Mouse (Mus musculus) MEL (cell line): ENCODE data around the gene Acoxl. TPM values are rescaled to one million over a fixed set of nuclear protein-coding genes. Genes with fewer than 3 reads are reported as not detected.

Source experiments
- DNase-seq: peaks from one replicate; pipeline ENCODE4 v3.0.0; 2011; ENCODE audit warnings: low read depth, low spot score
- H3K27ac ChIP-seq: 2 replicates; pipeline ENCODE4 v1.5.1; 2012; ENCODE audit warnings: low read depth, mild to moderate bottlenecking, control low read depth, low read length, moderate library complexity; ENCODE audit not compliant: control insufficient read depth
- H3K27me3 ChIP-seq, 2 experiments: fragments of 150-350 bp in 1 of 2; sonication (generic) in 1 of 2; 2 replicates each; pipeline ENCODE4 v1.6.1; 2012; ENCODE audit warnings: low read length in 2 of 2, mild to moderate bottlenecking in 2 of 2, improper control_type of control experiment in 1 of 2, moderate library complexity in 1 of 2; ENCODE audit not compliant: insufficient read depth in 2 of 2, control insufficient read depth in 1 of 2
- H3K36me3 ChIP-seq, 2 experiments: 2 replicates each; pipeline ENCODE4 v1.6.1; 2012 to 2014; ENCODE audit warnings: low read length in 2 of 2, improper control_type of control experiment in 1 of 2, inconsistent platforms in 1 of 2, mild to moderate bottlenecking in 1 of 2; ENCODE audit not compliant: insufficient read depth in 2 of 2, control insufficient read depth in 1 of 2
- H3K4me1 ChIP-seq, 2 experiments: fragments of 150-350 bp in 1 of 2; sonication (generic) in 1 of 2; 2 replicates each; pipeline ENCODE4 v1.6.1; 2012; ENCODE audit warnings: low read length in 2 of 2, improper control_type of control experiment in 1 of 2, mild to moderate bottlenecking in 1 of 2; ENCODE audit not compliant: insufficient read depth in 2 of 2, control insufficient read depth in 1 of 2
- H3K4me3 ChIP-seq, 2 experiments: fragments of 150-350 bp in 1 of 2; sonication (generic) in 1 of 2; 2 replicates each; pipeline ENCODE4 v1.5.1; 2012; ENCODE audit warnings: low read depth in 2 of 2, low read length in 2 of 2, mild to moderate bottlenecking in 2 of 2, moderate library complexity in 2 of 2, control low read depth in 1 of 2, improper control_type of control experiment in 1 of 2; ENCODE audit not compliant: control insufficient read depth in 1 of 2, insufficient read depth in 1 of 2
- H3K79me2 ChIP-seq: 2 replicates; pipeline ENCODE4 v1.6.1; 2012; ENCODE audit warnings: mild to moderate bottlenecking, low read length, moderate library complexity; ENCODE audit not compliant: control insufficient read depth, poor library complexity, insufficient read depth
- H3K9ac ChIP-seq: 2 replicates; pipeline ENCODE4 v1.6.1; 2012; ENCODE audit warnings: low read depth, mild to moderate bottlenecking, control low read depth, low read length, moderate library complexity; ENCODE audit not compliant: control insufficient read depth, poor library complexity, severe bottlenecking
- H3K9me3 ChIP-seq: fragments of 150-350 bp; sonication (generic); replicated peaks from 2 replicates; pipeline ENCODE4 v1.6.1; 2012; ENCODE audit warnings: mild to moderate bottlenecking, low read length, improper control_type of control experiment, moderate library complexity; ENCODE audit not compliant: insufficient read depth
- CHD2 ChIP-seq: IDR thresholded peaks from 2 replicates; pipeline ENCODE4 v1.6.1; 2011; ENCODE audit warnings: low read length, improper control_type of control experiment
- CTCF ChIP-seq, 3 experiments: IDR thresholded peaks in 2 of 3; conservative IDR thresholded peaks in 1 of 3; 2 replicates each; pipeline ENCODE4 v1.5.1; 2011 to 2012; ENCODE audit warnings: low read length in 3 of 3, low read depth in 2 of 3, mild to moderate bottlenecking in 2 of 3, improper control_type of control experiment in 1 of 3, inconsistent platforms in 1 of 3, mixed read lengths in 1 of 3, moderate library complexity in 1 of 3; ENCODE audit not compliant: control insufficient read depth in 1 of 3, insufficient read depth in 1 of 3, poor library complexity in 1 of 3, severe bottlenecking in 1 of 3
- ELF1 ChIP-seq: IDR thresholded peaks from 2 replicates; pipeline ENCODE4 v1.6.1; 2014; ENCODE audit warnings: low read depth, mild to moderate bottlenecking, inconsistent platforms, low read length, improper control_type of control experiment, moderate library complexity
- EP300 ChIP-seq, 2 experiments: IDR thresholded peaks; 2 replicates each; pipeline ENCODE4 v1.6.1; 2011; ENCODE audit warnings: improper control_type of control experiment in 2 of 2, low read length in 2 of 2, low read depth in 1 of 2, mild to moderate bottlenecking in 1 of 2
- ETS1 ChIP-seq: IDR thresholded peaks from 2 replicates; pipeline ENCODE4 v1.6.1; 2012; ENCODE audit warnings: low read depth, mild to moderate bottlenecking, inconsistent platforms, low read length, improper control_type of control experiment, moderate library complexity
- GATA1 ChIP-seq: IDR thresholded peaks from 2 replicates; pipeline ENCODE4 v1.6.1; 2011; ENCODE audit warnings: low read depth, low read length, improper control_type of control experiment
- HCFC1 ChIP-seq: IDR thresholded peaks from 2 replicates; pipeline ENCODE4 v1.6.1; 2012; ENCODE audit warnings: low read depth, mild to moderate bottlenecking, inconsistent platforms, low read length, improper control_type of control experiment, moderate library complexity
- JUND ChIP-seq: IDR thresholded peaks from 2 replicates; pipeline ENCODE4 v1.6.1; 2011; ENCODE audit warnings: low read depth, mild to moderate bottlenecking, improper control_type of control experiment, low read length
- MAFK ChIP-seq: IDR thresholded peaks from 2 replicates; pipeline ENCODE4 v1.6.1; 2011; ENCODE audit warnings: low read depth, mild to moderate bottlenecking, low read length, improper control_type of control experiment, borderline replicate concordance
- MAX ChIP-seq: IDR thresholded peaks from 2 replicates; pipeline ENCODE4 v1.6.1; 2011; ENCODE audit warnings: low read length, improper control_type of control experiment
- POLR2AphosphoS2 ChIP-seq: IDR thresholded peaks from 2 replicates; pipeline ENCODE4 v1.6.1; 2011; ENCODE audit warnings: low read length, improper control_type of control experiment
- POLR2AphosphoS5 ChIP-seq: IDR thresholded peaks from 2 replicates; pipeline ENCODE4 v1.6.1; 2012; ENCODE audit warnings: low read depth, borderline replicate concordance, mild to moderate bottlenecking, inconsistent platforms, low read length, moderate library complexity, mixed read lengths
- RCOR1 ChIP-seq: IDR thresholded peaks from 2 replicates; pipeline ENCODE4 v1.6.1; 2012; ENCODE audit warnings: low read depth, mild to moderate bottlenecking, inconsistent platforms, low read length, improper control_type of control experiment
- SIN3A ChIP-seq: IDR thresholded peaks from 2 replicates; pipeline ENCODE4 v1.6.1; 2012; ENCODE audit warnings: low read length, improper control_type of control experiment, inconsistent platforms
- TAL1 ChIP-seq: IDR thresholded peaks from 2 replicates; pipeline ENCODE4 v1.6.1; 2012; ENCODE audit warnings: mild to moderate bottlenecking, inconsistent platforms, low read length, moderate library complexity, mixed read lengths
- TBP ChIP-seq: IDR thresholded peaks from 2 replicates; pipeline ENCODE4 v1.8.0; 2011; ENCODE audit warnings: low read depth, low read length, improper control_type of control experiment
- TCF12 ChIP-seq: IDR thresholded peaks from 2 replicates; pipeline ENCODE4 v1.6.1; 2014; ENCODE audit warnings: low read depth, mild to moderate bottlenecking, inconsistent platforms, low read length, improper control_type of control experiment, moderate library complexity
- UBTF ChIP-seq: IDR thresholded peaks from 2 replicates; pipeline ENCODE4 v1.6.1; 2012; ENCODE audit warnings: low read depth, mild to moderate bottlenecking, inconsistent platforms, low read length, improper control_type of control experiment, moderate library complexity, borderline replicate concordance; ENCODE audit not compliant: insufficient read depth
- USF1 ChIP-seq: IDR thresholded peaks from 2 replicates; pipeline ENCODE4 v1.6.1; 2014; ENCODE audit warnings: low read depth, mild to moderate bottlenecking, inconsistent platforms, low read length, improper control_type of control experiment, moderate library complexity
- ZMIZ1 ChIP-seq: IDR thresholded peaks from 2 replicates; pipeline ENCODE4 v1.6.1; 2012; ENCODE audit warnings: low read depth, mild to moderate bottlenecking, inconsistent platforms, low read length, improper control_type of control experiment, moderate library complexity
- ZNF384 ChIP-seq: IDR thresholded peaks from 2 replicates; pipeline ENCODE4 v1.6.1; 2012; ENCODE audit warnings: low read depth, mild to moderate bottlenecking, inconsistent platforms, low read length, improper control_type of control experiment
- polyA plus RNA-seq, 2 experiments: library from polyadenylated mRNA; stranded (reverse) in 1 of 2; unstranded in 1 of 2; fragments of >175 nt in 1 of 2; fragments of >200 nt in 1 of 2; gene quantifications; 2 replicates each; pipeline versions ENCODE4 v1.2.1 to v1.2.4; 2012; ENCODE audit warnings: low replicate concordance in 2 of 2, low read depth in 1 of 2; ENCODE audit not compliant: insufficient read length in 2 of 2, insufficient read depth in 1 of 2, missing spikeins in 1 of 2
- total RNA-seq: library from RNA; depleted of rRNA; stranded (reverse); fragments of 300-350 nt; gene quantifications from 2 replicates; pipeline ENCODE4 v1.2.3, GENCODE M21; 2012

The Acoxl gene
- total and polyA plus RNA-seq, 3 experiments, result 0.31 to 0.39 TPM; not detected in 1

DNA sequence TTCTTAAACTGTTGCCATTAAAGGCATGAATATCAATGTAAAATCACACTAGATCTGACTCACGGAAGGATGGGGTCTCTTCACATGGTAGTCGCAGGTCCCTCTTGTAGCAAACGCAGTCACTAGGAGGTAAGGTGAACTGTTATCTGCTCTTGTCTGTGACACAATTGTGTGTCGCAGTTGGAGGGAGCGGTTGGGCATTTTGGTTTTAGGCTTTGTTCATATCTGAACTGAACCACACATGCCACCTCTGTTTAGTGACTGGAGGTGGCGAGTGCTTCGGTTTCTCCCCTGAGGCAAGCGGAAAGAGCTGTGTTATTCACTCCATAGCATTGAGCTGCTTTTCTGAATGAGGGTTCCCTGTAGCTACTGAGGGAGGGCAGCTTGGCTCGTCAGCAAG is 313.5 kb downstream of the Acoxl start:
- no peaks in the 10 kb centered on the region for H3K27me3 ChIP-seq
- H3K4me1 ChIP-seq, result peaks cover 2 to 19% of the 10 kb centered on the region in 2 experiments; a peak in 3 of 4 replicates
- no peaks in the 10 kb centered on the region for H3K9me3 ChIP-seq
- no peak overlapping the region for H3K4me3 ChIP-seq
- no peaks in the 10 kb centered on the region for H3K79me2 ChIP-seq
- TF ChIP-seq ELF1, result no peak
- TF ChIP-seq USF1, result no peak
- TF ChIP-seq ETS1, result no peak
- no peak for TF ChIP-seq HCFC1
- TF ChIP-seq EP300 (IDR thresholded peaks at IDR 0.05; ENCODE audit: low read depth in 1 of 2, low read length in 2 of 2), result no peak
- TF ChIP-seq, all 39 proteins: peak for 0
- no peak overlapping the region for H3K27ac ChIP-seq
- H3K36me3 ChIP-seq, result peaks cover 0 to 8% of the 10 kb centered on the region in 2 experiments; a peak in 2 of 4 replicates
- H3K9ac ChIP-seq, result no peak overlapping the region
- DNase-seq, result no peak

DNA sequence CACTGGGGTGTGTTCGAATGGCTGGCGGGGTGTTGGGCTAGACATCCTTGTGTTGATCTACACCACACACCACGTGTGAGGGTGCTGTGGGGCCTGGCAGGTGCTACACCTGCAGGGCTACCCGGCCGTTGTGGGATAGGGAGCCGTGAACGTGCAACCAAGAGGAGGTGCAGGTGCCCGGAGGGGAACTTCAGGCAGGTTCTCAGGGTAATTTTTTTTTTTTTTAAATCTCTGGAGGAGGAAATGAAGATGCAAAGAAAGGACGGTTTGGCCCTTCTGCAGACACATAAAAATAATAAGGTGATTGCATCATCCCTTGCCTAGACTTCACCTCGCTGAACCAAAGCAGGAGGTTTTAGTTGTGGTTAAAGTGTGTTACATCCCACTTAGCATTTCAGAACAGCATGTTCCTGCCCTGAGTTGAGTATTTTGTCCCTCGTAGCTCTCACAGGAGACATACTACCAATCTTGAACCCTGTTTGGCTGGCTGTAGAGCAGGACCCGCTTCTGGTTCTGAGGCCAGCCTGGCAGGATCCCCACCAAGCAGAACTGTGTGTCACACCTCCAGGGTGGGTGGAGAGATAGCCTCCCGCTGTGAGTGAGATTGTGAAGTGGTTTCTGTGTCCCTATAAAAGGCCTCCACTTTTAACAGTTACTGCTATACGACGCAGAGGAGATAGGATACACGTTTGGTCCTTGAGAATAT is 314.3 kb downstream of the Acoxl start:
- peak; percentile 50 for DNase-seq
- TF ChIP-seq MAFK, result no peak
- TF ChIP-seq SIN3A, result peak; percentile 37; the same call in 1 of the 2 replicates
- no peak for TF ChIP-seq JUND
- TF ChIP-seq TAL1, result no peak
- TF ChIP-seq CHD2, result no peak
- TF ChIP-seq ZMIZ1, result no peak
- TF ChIP-seq POLR2AphosphoS5, result no peak
- peak; percentile 21; the same call in 1 of the 2 replicates for TF ChIP-seq ETS1
- no peak for TF ChIP-seq MAX
- peak; percentile 55 for TF ChIP-seq ZNF384
- peak; percentile 57 for TF ChIP-seq GATA1
- TF ChIP-seq EP300 (IDR thresholded peaks at IDR 0.05; ENCODE audit: low read depth in 1 of 2, low read length in 2 of 2), result peak; percentile 10 to 35; a peak in 3 of 4 replicates
- TF ChIP-seq ELF1, result no peak
- no peak for TF ChIP-seq TBP
- no peak for TF ChIP-seq HCFC1
- no peak for TF ChIP-seq CTCF (IDR thresholded peaks at IDR 0.05 in 2 of 3, conservative IDR thresholded peaks at IDR 0.05 in 1 of 3; ENCODE audit: control insufficient read depth in 1 of 3, insufficient read depth in 1 of 3, low read depth in 2 of 3, low read length in 3 of 3, poor library complexity in 1 of 3, severe bottlenecking in 1 of 3)
- no peak for TF ChIP-seq UBTF
- TF ChIP-seq RCOR1, result no peak; the same call in 1 of the 2 replicates
- peak; percentile 13; the same call in 1 of the 2 replicates for TF ChIP-seq TCF12
- no peak for TF ChIP-seq POLR2AphosphoS2
- H3K9ac ChIP-seq, result 0 out of 2 replicates have a peak overlapping the region, but pooled peaks have one; percentile 18
- H3K9me3 ChIP-seq, result no peaks in the 10 kb centered on the region
- H3K27ac ChIP-seq, result peak overlapping the region; percentile 75
- peaks cover 2 to 19% of the 10 kb centered on the region in 2 experiments; a peak in 3 of 4 replicates for H3K4me1 ChIP-seq
- peaks cover 0 to 8% of the 10 kb centered on the region in 2 experiments; a peak in 2 of 4 replicates for H3K36me3 ChIP-seq
- H3K27me3 ChIP-seq, result no peaks in the 10 kb centered on the region
- H3K79me2 ChIP-seq, result no peaks in the 10 kb centered on the region
- no peak overlapping the region for H3K4me3 ChIP-seq
